In the genomic region with DNA sequence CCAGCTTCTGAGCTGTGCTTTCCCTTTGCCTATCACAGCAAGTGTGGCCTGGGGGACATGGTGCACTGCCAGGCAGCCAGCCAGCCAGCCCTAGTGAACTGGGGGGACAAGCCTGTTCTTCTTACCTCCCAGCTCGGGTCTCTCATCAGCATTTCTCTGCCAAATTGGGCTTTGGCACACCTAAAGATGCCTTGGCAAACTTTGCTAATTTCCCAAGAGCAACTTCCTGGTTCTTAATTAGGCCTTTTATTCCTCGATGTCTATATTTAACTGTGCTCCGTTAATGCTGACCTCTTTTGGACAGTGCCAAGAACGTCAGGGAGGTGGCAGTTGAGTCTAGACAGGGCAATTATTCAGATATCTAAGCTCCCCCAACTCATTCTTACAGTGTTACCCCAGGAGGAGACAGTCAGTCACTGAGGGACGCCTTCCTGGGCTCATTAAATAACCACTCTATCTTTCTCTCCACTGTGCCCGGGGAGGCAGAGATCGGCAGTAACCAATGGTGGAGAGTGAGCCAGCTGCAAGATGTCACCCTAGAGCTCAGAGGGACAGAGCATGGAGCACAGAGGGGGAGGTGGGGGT, we compare ENCODE assay signal across 9 mouse cellular contexts.
DNase-seq lines count a peak whose midpoint lies in the region; ATAC-seq and TF ChIP-seq lines count a peak whose summit lies in the region.
"Had no signal": no experiment of that assay in that cellular context is flagged by ENCODE, and none has a peak within 500 bp of the region (broad histone marks: within the 10 kb centered on the region; RNA-seq: fewer than 3 reads in every experiment).

No protein-coding gene starts in this region.

- no peak overlapping the region for H3K27ac ChIP-seq in kidney, embryonic 15.5 days
- H3K27ac ChIP-seq in forebrain, postnatal 0 days (ENCODE audit: low read depth, low read length), result no peak overlapping the region

- no peaks in the 10 kb centered on the region for H3K9me3 ChIP-seq in kidney, embryonic 15.5 days (replicated peaks)
- no peaks in the 10 kb centered on the region for H3K9me3 ChIP-seq in forebrain, postnatal 0 days (ENCODE audit: low read length)
- H3K9me3 ChIP-seq: megakaryocyte, embryonic 14.5 days had no signal

- no peak overlapping the region for H3K4me2 ChIP-seq in kidney, embryonic 15.5 days
- H3K4me2 ChIP-seq in forebrain, postnatal 0 days (ENCODE audit: low read depth), result no peak overlapping the region

- no peaks in the 10 kb centered on the region for H3K4me1 ChIP-seq in kidney, embryonic 15.5 days
- peaks cover 3% of the 10 kb centered on the region; the same call in 1 of the 2 replicates for H3K4me1 ChIP-seq in forebrain, postnatal 0 days (ENCODE audit: insufficient read depth)
- H3K4me1 ChIP-seq: megakaryocyte, embryonic 14.5 days had no signal

- H3K9ac ChIP-seq in kidney, embryonic 15.5 days, result no peak overlapping the region
- H3K9ac ChIP-seq in forebrain, postnatal 0 days, result no peak overlapping the region

- H3K27me3 ChIP-seq in kidney, embryonic 15.5 days, result no peaks in the 10 kb centered on the region
- H3K27me3 ChIP-seq in forebrain, postnatal 0 days (ENCODE audit: insufficient read depth, low read length), result no peaks in the 10 kb centered on the region
- H3K27me3 ChIP-seq: megakaryocyte, embryonic 14.5 days had no signal

- WGBS in kidney, embryonic 15.5 days, result 30% methylated on average over 7 of the region's 7 CpGs
- 19% methylated on average over 7 of the region's 7 CpGs for WGBS in forebrain, postnatal 0 days

- H3K36me3 ChIP-seq in kidney, embryonic 15.5 days, result no peaks in the 10 kb centered on the region
- H3K36me3 ChIP-seq in forebrain, postnatal 0 days (ENCODE audit: insufficient read depth), result no peaks in the 10 kb centered on the region

- no peak for DNase-seq in kidney, postnatal 14 days
- peak; percentile 96 for DNase-seq in brain, embryonic 14.5 days (ENCODE audit: low read depth)
- DNase-seq in forebrain, postnatal 0 days, result peak; percentile 71
- peak; percentile 44 to 58 for DNase-seq in layer of hippocampus, postnatal 10 days (ENCODE audit: low spot score in 2 of 2)
- no peak for DNase-seq in adrenal gland, postnatal 4 days (ENCODE audit: low spot score in 2 of 2)
- DNase-seq in spleen, postnatal 10 days (ENCODE audit: low spot score in 2 of 2), result no peak

- TF ChIP-seq POLR2A in brain, embryonic 14.5 days (IDR thresholded peaks at IDR 0.05; ENCODE audit: borderline replicate concordance, extremely low read depth, insufficient read depth, insufficient read length, poor library complexity, severe bottlenecking), result no peak

- no peak for TF ChIP-seq CTCF in brain, embryonic 14.5 days (IDR thresholded peaks at IDR 0.05; ENCODE audit: borderline replicate concordance, extremely low read depth, insufficient read depth, insufficient read length)
- TF ChIP-seq CTCF in forebrain, postnatal 0 days (IDR thresholded peaks at IDR 0.05; ENCODE audit: low read depth), result no peak

- no peak overlapping the region for H3K4me3 ChIP-seq in kidney, embryonic 15.5 days (replicated peaks)
- H3K4me3 ChIP-seq in forebrain, postnatal 0 days (ENCODE audit: low read depth, low read length), result no peak overlapping the region
- H3K4me3 ChIP-seq: megakaryocyte, embryonic 14.5 days had no signal

- ATAC-seq in kidney, embryonic 15.5 days (replicated peaks; ENCODE audit: low FRiP score), result 0 out of 2 replicates have a peak, but pooled peaks have one; percentile 33
- peak; percentile 90 for ATAC-seq in forebrain, postnatal 0 days
- no peak for ATAC-seq in monocyte, adult 5-6 weeks (replicated peaks; ENCODE audit: insufficient number of reproducible peaks, low FRiP score, low TSS enrichment, poor library complexity, severe bottlenecking)

Comparison
In these comparisons a context has a peak if more than half of its experiments do, and no peak if none do; other contexts are left out.
1. DNase-seq: peak in brain, embryonic 14.5 days (single experiment), forebrain, postnatal 0 days (single experiment) and layer of hippocampus, postnatal 10 days (2 of 2); none in kidney, postnatal 14 days (single experiment), adrenal gland, postnatal 4 days (0 of 2) and spleen, postnatal 10 days (0 of 2).